Mouse (Mus musculus): ENCODE measurements around the gene Olfr1441.

The Olfr1441 gene

GRCm38 (mm10) chr19:12462851-12463721, 45.9 kb downstream of the Olfr1441 start:
- no peak for DNase-seq (ENCODE audit: low read depth)

GRCm38 (mm10) chr19:12463722-12464035, 46.4 kb downstream of the Olfr1441 start:
- DNase-seq (ENCODE audit: low read depth), result no peak

- DNase-seq (ENCODE audit: low read depth), result no peak
Observed at GRCm38 (mm10) chr19:12464127-12464526, 46.9 kb downstream of the Olfr1441 start.

GRCm38 (mm10) chr19:12464674-12465073, 47.4 kb downstream of the Olfr1441 start:
- DNase-seq (ENCODE audit: low read depth), result no peak

- DNase-seq (ENCODE audit: low read depth), result no peak
Observed at GRCm38 (mm10) chr19:12465530-12466144, 48.4 kb downstream of the Olfr1441 start.

DNA sequence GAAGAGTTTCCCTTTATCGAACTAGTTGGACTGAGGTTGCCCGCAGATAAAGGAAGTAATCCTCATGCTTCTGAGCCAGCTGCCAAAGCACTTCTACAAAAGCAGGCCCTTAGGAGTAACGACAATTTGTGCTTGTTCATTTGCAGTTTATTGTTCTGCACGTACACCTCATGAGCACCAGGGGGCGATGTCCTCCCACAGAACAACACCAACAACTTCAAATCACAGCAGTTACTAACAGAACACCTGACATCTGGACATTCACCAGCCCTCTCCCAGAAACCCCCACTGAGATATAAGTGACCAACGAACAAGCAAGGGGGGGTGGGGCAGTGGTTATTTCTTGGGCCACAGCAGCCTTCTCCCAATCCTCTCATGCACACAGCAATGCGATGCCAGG, 49.0 kb downstream of the Olfr1441 start:
- DNase-seq (ENCODE audit: low read depth), result no peak

GRCm38 (mm10) chr19:12467436-12467835, 50.2 kb downstream of the Olfr1441 start:
- no peak for DNase-seq (ENCODE audit: low read depth)

GRCm38 (mm10) chr19:12471866-12472265, 54.6 kb downstream of the Olfr1441 start:
- DNase-seq (ENCODE audit: low read depth), result no peak

- DNase-seq (ENCODE audit: low read depth), result no peak
Observed at GRCm38 (mm10) chr19:12472381-12472976, 55.2 kb downstream of the Olfr1441 start.

Measured in fibroblast of lung, adult 2 months (primary cell).